Mouse (Mus musculus) lung, embryonic 15.5 days (tissue): ENCODE measurements around the gene Cox7a2l. TPM values are rescaled to one million over a fixed set of nuclear protein-coding genes. Genes with fewer than 3 reads are reported as not detected.

Experiments
- ATAC-seq: fragments of 200-750 bp; cut with Nextera tagmentation; 2 replicates; pipeline ENCODE4 v1.8.0; 2017; ENCODE audit warnings: moderate number of reproducible peaks, borderline replicate concordance; ENCODE audit not compliant: low FRiP score, low TSS enrichment; ENCODE audit errors: extremely low read depth
- H3K27ac ChIP-seq: fragments of 300-500 bp; sonication (generic); 2 replicates; pipeline ENCODE4 v1.5.1; 2015; ENCODE audit warnings: moderate library complexity, mild to moderate bottlenecking, inconsistent platforms
- H3K27me3 ChIP-seq: fragments of 300-500 bp; sonication (generic); 2 replicates; pipeline ENCODE4 v1.6.1; 2015; ENCODE audit warnings: inconsistent platforms
- H3K36me3 ChIP-seq: fragments of 300-500 bp; sonication (generic); 2 replicates; pipeline ENCODE4 v1.6.1; 2015; ENCODE audit warnings: inconsistent platforms
- H3K4me1 ChIP-seq: fragments of 300-500 bp; sonication (generic); 2 replicates; pipeline ENCODE4 v1.6.1; 2015; ENCODE audit warnings: inconsistent platforms
- H3K4me2 ChIP-seq: fragments of 300-500 bp; sonication (generic); 2 replicates; pipeline ENCODE4 v1.6.1; 2015; ENCODE audit warnings: inconsistent platforms, mild to moderate bottlenecking, moderate library complexity
- H3K4me3 ChIP-seq: fragments of 300-500 bp; sonication (generic); 2 replicates; pipeline ENCODE4 v1.5.1; 2015; ENCODE audit warnings: mild to moderate bottlenecking, inconsistent platforms
- H3K9ac ChIP-seq: fragments of 300-500 bp; sonication (generic); 2 replicates; pipeline ENCODE4 v1.6.1; 2015; ENCODE audit warnings: inconsistent platforms
- H3K9me3 ChIP-seq: fragments of 300-500 bp; sonication (generic); 2 replicates; pipeline ENCODE4 v1.6.1; 2016; ENCODE audit warnings: inconsistent platforms
- WGBS: fragments of 180-500 bp; shearing (Covaris S2); methylation state at CpG from one replicate; pipeline ENCODE4 v1.1.7; 2015; 5-methylcytosine and 5-hydroxymethylcytosine counted together
- polyA plus RNA-seq: library from polyadenylated mRNA; unstranded; fragments of >200 nt; fragmentation: Nextera tagmentation; extraction: Ambion mirVana; gene quantifications from 2 replicates; pipeline ENCODE4 v1.2.1, GENCODE M21; 2015

Cox7a2l gene
- polyA plus RNA-seq, 1 experiment from 2014 or later, result 172 TPM

- WGBS, result 7% methylated on average over 35 of the region's 35 CpGs
- no peaks in the 10 kb centered on the region for H3K36me3 ChIP-seq
- H3K9me3 ChIP-seq, result no peaks in the 10 kb centered on the region
- ATAC-seq, result no peak
- H3K9ac ChIP-seq, result peak overlapping the region; percentile 4; the same call in 1 of the 2 replicates
- H3K4me3 ChIP-seq, result peak overlapping the region; percentile 32
- H3K4me2 ChIP-seq, result peak overlapping the region; percentile 54
- H3K4me1 ChIP-seq, result peaks cover 8% of the 10 kb centered on the region
- H3K27ac ChIP-seq, result no peak overlapping the region
- peaks cover 5% of the 10 kb centered on the region for H3K27me3 ChIP-seq
Measured at GRCm38 (mm10) chr17:83545756-83546742, 28.9 kb upstream of the Cox7a2l start.

DNA sequence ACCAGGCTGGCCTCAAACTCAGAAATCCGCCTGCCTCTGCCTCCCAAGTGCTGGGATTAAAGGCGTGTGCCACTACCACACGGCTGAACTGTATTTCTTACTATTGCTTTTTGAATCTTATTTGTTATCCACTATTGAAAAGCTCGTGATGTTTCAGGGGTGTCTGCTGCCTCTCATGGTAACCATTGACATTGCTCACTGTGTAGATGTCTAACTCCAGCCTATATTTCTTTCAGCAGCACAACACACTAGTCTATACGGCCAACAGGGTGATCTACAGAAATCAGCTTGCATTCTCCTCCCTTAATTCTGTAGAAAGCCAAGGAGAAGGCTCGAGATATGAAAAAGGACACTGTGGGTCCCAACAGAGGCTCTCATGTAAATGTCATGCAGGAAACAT is 28.1 kb upstream of the Cox7a2l start:
- WGBS, result 73% methylated on average over 6 of the region's 6 CpGs
- Histone ChIP-seq H3K9me3 (no peaks in the 10 kb centered on the region), H3K4me2 (peak overlapping the region; percentile 54), H3K36me3 (no peaks in the 10 kb centered on the region), H3K4me1 (peaks cover 8% of the 10 kb centered on the region), H3K9ac (0 out of 2 replicates have a peak overlapping the region, but pooled peaks have one; percentile 4), H3K27ac (no peak overlapping the region), H3K4me3 (peak overlapping the region; percentile 32), H3K27me3 (peaks cover 5% of the 10 kb centered on the region)
- no peak for ATAC-seq

- H3K36me3 ChIP-seq, result no peaks in the 10 kb centered on the region
- 76% methylated on average over 2 of the region's 2 CpGs for WGBS
- no peak overlapping the region for H3K4me2 ChIP-seq
- H3K4me3 ChIP-seq, result no peak overlapping the region
- H3K4me1 ChIP-seq, result peaks cover 20% of the 10 kb centered on the region
- no peak overlapping the region for H3K9ac ChIP-seq
- H3K27me3 ChIP-seq, result peaks cover 5% of the 10 kb centered on the region
- no peak for ATAC-seq
- H3K27ac ChIP-seq, result no peak overlapping the region
- H3K9me3 ChIP-seq, result no peaks in the 10 kb centered on the region
Measured at GRCm38 (mm10) chr17:83542424-83542823, 25.3 kb upstream of the Cox7a2l start.

DNA sequence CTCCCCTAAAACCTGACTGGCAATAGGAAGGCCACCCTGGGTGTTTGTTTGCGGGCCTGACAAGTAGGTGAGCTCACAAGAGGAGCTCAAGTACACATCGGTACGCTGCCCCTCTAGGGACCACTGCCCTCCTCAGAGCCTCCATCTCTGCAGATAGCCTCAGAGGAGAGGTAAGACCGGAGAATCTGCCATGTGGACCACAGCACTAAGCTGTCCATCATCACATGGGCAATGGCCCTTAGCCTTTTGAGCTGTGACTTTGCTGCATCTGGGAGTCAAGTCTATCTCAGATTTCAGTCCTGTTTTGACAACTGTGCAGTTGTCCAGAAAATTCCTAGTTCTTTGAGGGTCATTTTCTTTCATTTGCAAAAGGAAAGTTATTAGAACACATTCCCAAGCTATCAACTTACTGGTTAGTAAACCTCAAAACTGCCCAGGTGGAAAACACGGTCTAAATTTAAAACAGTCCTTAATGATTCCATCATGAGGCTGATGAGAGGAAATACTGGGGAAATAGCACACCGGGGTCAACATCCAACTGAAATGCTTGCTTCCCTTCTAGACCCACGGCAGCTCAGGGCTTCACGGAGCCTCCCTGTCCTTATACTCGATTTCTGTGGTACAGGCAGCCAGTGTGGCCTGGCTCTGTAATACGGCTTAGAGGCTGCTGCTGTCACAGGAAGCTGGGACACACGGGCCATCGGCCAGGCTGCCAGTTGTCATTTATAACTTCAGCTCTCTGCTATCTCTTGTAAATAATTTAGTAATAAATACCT is 22.3 kb upstream of the Cox7a2l start:
- Histone ChIP-seq H3K4me1 (peaks cover 11% of the 10 kb centered on the region; the same call in 1 of the 2 replicates), H3K27ac (no peak overlapping the region), H3K27me3 (no peaks in the 10 kb centered on the region; the same call in 1 of the 2 replicates), H3K36me3 (no peaks in the 10 kb centered on the region), H3K4me2 (no peak overlapping the region), H3K4me3 (no peak overlapping the region), H3K9ac (no peak overlapping the region), H3K9me3 (no peaks in the 10 kb centered on the region)
- ATAC-seq, result no peak
- 45% methylated on average over 12 of the region's 12 CpGs for WGBS

GRCm38 (mm10) chr17:83538694-83539093 is 21.6 kb upstream of the Cox7a2l start:
- Histone ChIP-seq H3K36me3 (no peaks in the 10 kb centered on the region), H3K4me1 (peaks cover 11% of the 10 kb centered on the region; the same call in 1 of the 2 replicates), H3K4me2 (no peak overlapping the region), H3K27ac (no peak overlapping the region), H3K9me3 (no peaks in the 10 kb centered on the region), H3K9ac (no peak overlapping the region), H3K27me3 (no peaks in the 10 kb centered on the region; the same call in 1 of the 2 replicates), H3K4me3 (no peak overlapping the region)
- 32% methylated on average over 1 of the region's 1 CpGs for WGBS
- no peak for ATAC-seq

DNA sequence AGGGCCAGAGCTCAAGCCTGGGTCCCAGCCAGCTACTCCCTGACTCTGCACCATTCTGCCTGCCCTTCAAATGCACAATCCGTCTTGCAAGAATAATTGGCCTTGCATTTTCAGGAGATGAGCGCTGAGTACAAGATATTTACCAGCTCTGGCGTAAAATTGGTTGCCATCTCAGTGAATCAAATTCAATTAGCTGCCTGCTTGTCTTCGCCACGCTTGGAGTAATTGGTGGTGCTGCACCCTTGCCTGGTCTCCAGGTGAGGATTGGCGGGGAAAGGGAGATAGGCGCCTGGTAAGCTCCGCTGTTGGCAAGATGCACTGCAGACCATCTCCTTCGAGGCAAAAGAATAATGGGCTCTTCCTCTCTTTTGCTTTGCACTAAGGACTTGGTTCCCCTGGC is 21.0 kb upstream of the Cox7a2l start:
- H3K36me3 ChIP-seq, result no peaks in the 10 kb centered on the region
- H3K27ac ChIP-seq, result no peak overlapping the region
- H3K4me2 ChIP-seq, result no peak overlapping the region
- peaks cover 11% of the 10 kb centered on the region; the same call in 1 of the 2 replicates for H3K4me1 ChIP-seq
- H3K27me3 ChIP-seq, result no peaks in the 10 kb centered on the region; the same call in 1 of the 2 replicates
- no peak overlapping the region for H3K4me3 ChIP-seq
- 72% methylated on average over 9 of the region's 9 CpGs for whole genome bisulfite sequencing
- ATAC-seq, result no peak
- no peaks in the 10 kb centered on the region for H3K9me3 ChIP-seq
- H3K9ac ChIP-seq, result no peak overlapping the region

GRCm38 (mm10) chr17:83533150-83533549 is 16.0 kb upstream of the Cox7a2l start:
- no peak overlapping the region for H3K27ac ChIP-seq
- H3K4me1 ChIP-seq, result peaks cover 5% of the 10 kb centered on the region; the same call in 1 of the 2 replicates
- no peak overlapping the region for H3K9ac ChIP-seq
- no peaks in the 10 kb centered on the region for H3K36me3 ChIP-seq
- no peak overlapping the region for H3K4me2 ChIP-seq
- H3K4me3 ChIP-seq, result no peak overlapping the region
- no peak for ATAC-seq
- WGBS, result 38% methylated on average over 9 of the region's 9 CpGs
- no peaks in the 10 kb centered on the region for H3K27me3 ChIP-seq
- H3K9me3 ChIP-seq, result no peaks in the 10 kb centered on the region

DNA sequence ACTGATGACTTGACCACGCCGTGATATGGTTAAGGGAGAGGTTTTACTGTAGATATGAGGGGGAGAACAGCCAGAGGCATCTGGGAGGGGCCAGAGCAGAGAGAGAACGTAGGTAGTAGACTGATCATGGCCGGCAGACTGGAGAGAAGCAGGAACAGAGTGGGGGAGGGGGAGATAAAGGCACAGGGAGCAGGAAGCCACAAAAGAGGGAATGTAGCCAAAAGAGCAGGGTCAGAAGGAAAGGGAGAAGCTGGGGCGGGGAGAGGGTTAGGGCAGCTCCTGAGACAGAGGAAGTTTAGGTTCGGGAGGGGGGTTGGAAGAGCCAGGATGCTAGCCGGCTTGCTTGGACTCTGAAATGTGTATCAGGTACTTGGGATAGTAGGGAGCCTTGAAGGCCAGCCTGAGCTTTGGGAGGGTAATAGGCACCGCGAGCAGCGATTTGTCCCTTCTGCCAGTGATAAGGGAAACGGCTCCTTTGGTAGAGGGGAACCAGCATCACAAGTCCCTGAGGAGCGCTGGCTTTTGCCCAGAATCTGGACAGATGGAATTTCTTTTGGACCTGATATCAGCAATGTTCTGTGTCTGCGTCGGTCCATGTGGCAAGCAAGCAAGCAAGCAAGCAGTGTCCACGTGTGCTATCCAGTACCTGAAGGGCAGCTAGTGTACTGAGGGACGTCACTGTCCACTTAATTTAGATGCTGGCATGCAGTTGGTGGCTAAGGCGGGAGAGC is 10.7 kb upstream of the Cox7a2l start:
- H3K27me3 ChIP-seq, result no peaks in the 10 kb centered on the region
- H3K4me1 ChIP-seq, result peaks cover 33% of the 10 kb centered on the region
- peak overlapping the region; percentile 19; the same call in 1 of the 2 replicates for H3K4me3 ChIP-seq
- H3K9me3 ChIP-seq, result no peaks in the 10 kb centered on the region
- peak; percentile 62; the same call in 1 of the 2 replicates for ATAC-seq
- no peaks in the 10 kb centered on the region for H3K36me3 ChIP-seq
- 15% methylated on average over 17 of the region's 17 CpGs for WGBS
- peak overlapping the region; percentile 68 for H3K27ac ChIP-seq
- peak overlapping the region; percentile 14; the same call in 1 of the 2 replicates for H3K9ac ChIP-seq
- H3K4me2 ChIP-seq, result peak overlapping the region; percentile 57

- 0 out of 2 replicates have a peak overlapping the region, but pooled peaks have one; percentile 14 for H3K9ac ChIP-seq
- H3K4me1 ChIP-seq, result peaks cover 33% of the 10 kb centered on the region
Measured at GRCm38 (mm10) chr17:83526624-83527532, 9.7 kb upstream of the Cox7a2l start.

DNA sequence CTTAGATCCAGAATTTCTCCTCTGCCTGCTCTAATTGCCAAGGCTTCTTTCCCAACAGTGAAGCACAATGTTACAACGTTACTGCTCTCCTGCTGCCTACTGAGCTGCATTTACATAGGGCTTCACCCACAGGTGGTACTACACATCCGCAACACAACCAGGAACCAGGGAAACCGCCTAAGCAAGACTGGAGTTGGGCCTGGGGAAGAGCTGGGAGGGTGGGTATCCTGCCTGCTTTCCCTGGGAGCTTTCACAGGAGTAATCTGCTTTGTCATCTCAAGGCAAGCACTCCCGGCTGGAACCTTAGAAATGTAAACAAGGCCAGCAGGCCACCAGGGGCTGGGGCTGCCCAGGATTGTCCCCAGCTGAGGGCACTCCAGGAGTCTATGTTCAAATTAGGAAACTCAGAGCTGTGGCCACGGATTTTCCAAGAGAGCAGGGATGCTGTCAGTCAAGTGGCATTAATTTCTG is 9.0 kb upstream of the Cox7a2l start:
- H3K27ac ChIP-seq, result peak overlapping the region; percentile 43
- no peak overlapping the region for H3K4me2 ChIP-seq
- H3K9me3 ChIP-seq, result no peaks in the 10 kb centered on the region
- ATAC-seq, result peak; percentile 29; the same call in 1 of the 2 replicates
- H3K4me3 ChIP-seq, result no peak overlapping the region
- H3K9ac ChIP-seq, result no peak overlapping the region
- H3K36me3 ChIP-seq, result no peaks in the 10 kb centered on the region
- H3K27me3 ChIP-seq, result no peaks in the 10 kb centered on the region
- 18% methylated on average over 5 of the region's 5 CpGs for WGBS
- peaks cover 33% of the 10 kb centered on the region for H3K4me1 ChIP-seq

More at GRCm38 (mm10) chr17:83526624-83527532, 9.7 kb upstream of the Cox7a2l start:
- Histone ChIP-seq H3K4me3 (peak overlapping the region; percentile 19; the same call in 1 of the 2 replicates), H3K27ac (peak overlapping the region; percentile 68), H3K9me3 (no peaks in the 10 kb centered on the region), H3K27me3 (no peaks in the 10 kb centered on the region), H3K4me2 (peak overlapping the region; percentile 57), H3K36me3 (no peaks in the 10 kb centered on the region)
- 31% methylated on average over 13 of the region's 13 CpGs for WGBS
- peak; percentile 87 for ATAC-seq
